Mouse (Mus musculus): Measurements from ENCODE around the gene Zmiz2. TPM values are rescaled to one million over a fixed set of nuclear protein-coding genes. Genes with fewer than 3 reads are reported as not detected.
A peak's percentile ranks its signal among the peaks of the same experiment; 100 is the strongest.
"Not testable (repeated sequence)": the region's sequence is repeated elsewhere in the genome, so short reads cannot be mapped to it uniquely, and the experiment has no call there.

Gene Zmiz2
- total RNA-seq, 1 experiment from 2014 or later: 61.5 TPM

DNA sequence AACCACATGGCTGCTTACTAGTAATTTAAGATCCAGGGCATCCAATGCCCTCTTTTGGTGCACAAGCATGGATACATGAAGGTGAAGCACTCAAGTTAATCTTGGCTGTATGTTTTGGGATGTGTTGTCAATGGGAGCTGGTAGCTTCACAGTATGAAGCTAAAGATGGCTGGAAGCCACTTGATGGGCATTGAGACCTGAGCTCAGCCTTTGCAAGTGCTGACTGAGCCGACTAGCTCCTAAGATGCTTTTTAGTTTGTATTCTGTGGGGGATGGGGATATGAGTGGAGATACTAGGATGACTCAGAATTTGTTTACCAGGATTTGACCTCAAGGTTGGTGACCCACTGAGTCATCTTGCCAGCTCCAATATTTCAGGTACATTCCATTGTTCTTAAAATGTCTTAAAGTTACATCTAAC is 31.4 kb downstream of the Zmiz2 start:
- no peak for DNase-seq

DNA sequence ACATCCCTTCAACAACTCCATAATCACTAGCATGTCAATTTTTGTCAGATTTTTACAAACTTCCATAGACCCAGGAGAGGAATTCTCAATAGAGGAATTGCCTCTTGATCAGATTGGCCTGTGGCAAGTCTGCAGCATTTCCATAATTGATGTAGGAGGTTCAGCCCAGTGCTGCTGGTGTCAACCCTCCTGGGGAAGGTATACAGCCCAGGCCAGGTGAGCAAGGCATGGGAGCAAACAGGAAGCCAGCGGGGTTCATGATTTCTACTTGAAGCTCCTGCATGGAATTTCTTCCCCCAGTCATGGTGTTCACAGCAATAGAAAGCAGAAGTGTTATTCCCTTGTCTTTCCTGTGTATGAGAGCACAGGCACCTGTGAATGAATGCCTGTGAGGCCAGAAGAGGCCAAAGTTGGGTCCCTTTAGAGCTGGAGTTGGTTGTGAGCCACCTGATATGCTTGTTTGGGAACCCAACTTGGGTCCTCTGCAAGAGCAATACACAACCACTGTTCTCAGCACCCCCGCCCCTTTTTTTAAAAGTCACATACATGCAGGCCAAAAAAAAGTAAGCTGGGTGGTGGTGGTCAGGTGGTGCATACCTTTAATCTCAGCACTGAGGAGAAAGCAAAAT is 32.0 kb downstream of the Zmiz2 start:
- DNase-seq: no peak

DNA sequence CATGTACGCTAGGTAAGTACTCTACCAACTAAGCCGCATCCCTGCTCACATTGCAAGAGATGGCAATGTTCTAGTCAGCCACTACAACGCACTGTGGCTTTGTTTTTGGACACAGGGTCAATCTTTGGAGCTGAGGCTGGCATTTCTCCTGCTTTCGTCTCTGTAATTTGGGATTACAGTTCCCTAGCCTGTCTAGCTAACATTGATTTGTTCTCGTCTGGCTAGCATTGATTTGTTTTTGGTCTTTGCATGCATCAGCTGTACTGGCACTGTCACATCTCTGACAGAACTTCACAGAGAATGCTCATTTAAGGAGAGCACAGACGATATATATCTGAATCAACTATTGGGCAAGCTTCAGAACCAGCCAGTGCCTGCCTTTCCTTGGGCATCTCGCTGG is 41.3 kb downstream of the Zmiz2 start:
- DNase-seq: no peak

DNA sequence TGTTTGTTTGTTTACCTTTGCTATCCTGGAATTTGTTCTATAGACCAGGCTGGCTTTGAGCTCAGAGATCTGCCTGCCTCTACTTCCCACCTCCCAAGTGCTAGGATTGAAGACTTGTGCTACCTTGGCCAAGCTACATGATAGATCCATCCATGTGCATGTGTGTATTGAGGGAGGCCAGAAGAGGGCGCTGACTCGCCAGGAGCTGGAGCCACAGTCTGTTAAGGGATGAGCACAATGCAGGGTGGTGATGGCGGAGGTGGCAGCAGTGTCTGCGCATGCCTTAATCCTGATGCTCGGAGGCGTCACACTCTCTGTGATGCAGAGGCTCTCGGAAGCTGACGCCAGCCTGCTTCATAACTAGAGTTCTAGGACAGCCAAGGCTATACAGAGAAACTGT is 47.6 kb downstream of the Zmiz2 start:
- peak; percentile 63 for DNase-seq

DNA sequence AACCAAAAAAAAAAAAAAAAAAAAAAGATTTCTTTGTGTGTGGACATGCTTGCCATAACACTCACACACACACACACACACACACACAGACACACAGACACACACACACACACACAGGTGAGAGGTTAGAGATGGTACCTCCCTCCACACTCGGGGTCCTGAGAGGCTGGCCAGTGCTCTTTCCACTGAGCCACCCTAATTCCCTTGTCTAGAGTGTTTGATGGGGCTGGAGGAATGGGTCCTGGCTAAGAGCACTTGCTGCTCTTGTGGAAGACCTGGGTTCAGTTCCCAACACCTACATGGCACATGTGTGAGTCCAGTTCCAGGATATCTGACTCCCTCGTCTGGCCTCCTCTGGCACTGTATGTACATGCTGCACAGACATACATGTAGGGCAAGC is 48.8 kb downstream of the Zmiz2 start:
- no peak for DNase-seq

DNA sequence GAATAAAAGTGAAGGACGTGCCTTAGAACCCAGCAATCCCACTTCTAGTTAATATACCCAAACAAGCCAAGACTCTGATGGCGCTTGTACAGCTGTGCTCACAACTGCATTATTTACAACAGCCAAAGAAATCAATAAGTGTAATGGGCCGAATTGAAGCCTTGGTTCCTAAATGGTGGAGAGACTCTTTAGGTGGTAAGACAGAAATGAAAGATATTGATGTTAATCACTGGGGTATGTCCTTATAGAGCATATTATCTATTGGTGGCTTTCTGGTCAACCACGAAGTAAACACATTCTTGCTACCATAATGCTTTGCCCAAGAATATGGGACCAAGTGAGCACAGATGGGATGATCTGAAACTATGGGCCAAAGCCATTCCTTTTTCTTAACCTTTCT is 51.3 kb downstream of the Zmiz2 start:
- DNase-seq: no peak

DNA sequence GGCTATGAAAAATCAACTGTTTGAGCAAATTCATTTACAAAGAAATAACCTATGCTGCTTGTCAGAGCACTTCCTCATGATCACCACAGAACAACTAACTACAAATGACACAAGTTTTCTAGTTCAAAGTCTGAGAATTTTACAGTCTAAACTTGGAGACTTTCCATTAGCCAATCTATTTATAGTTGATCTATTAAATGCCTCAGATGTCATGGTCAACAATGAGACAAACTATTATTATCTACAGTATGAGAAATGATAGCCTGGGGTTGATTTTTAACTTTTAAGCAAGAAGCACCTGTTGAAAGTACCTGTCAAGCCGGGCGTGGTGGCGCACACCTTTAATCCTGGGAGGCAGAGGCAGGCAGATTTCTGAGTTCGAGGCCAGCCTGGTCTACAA is 53.7 kb downstream of the Zmiz2 start:
- no peak for DNase-seq

DNA sequence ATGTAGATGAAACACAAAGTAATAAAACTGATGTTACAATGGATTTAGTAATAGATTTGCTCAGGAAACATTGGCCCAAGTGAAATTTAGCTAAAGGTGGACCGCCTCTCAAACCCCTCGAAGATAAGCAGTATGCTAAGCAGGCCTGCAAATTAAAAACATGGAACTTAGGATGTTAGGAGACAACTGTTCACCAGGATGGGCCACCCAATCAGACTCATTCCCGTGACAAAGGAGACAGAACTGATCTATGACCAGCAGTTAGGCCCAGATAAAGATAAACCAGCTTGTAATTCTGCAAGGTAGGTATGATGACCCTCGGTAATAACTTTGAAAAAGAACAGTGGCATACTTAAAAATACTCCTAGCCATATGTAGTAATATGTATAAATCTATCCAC is 54.2 kb downstream of the Zmiz2 start:
- DNase-seq: no peak

DNA sequence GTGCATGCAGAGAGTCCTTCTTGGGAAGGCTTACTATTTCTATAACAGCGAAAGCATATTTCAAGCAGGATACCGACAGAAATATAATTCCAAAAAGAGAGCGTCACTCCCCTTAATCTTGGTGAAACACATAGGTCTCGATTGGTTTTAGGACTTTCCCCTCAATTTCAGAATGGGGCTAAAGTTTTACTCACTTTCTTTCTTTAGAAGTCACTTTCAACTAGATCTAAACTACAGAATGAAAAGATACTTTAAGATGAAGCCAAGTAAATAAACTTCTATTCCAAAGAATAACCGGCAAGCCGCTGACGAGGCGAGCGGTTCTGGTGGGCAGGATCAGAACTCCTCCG is 54.8 kb downstream of the Zmiz2 start:
- no peak for DNase-seq

DNA sequence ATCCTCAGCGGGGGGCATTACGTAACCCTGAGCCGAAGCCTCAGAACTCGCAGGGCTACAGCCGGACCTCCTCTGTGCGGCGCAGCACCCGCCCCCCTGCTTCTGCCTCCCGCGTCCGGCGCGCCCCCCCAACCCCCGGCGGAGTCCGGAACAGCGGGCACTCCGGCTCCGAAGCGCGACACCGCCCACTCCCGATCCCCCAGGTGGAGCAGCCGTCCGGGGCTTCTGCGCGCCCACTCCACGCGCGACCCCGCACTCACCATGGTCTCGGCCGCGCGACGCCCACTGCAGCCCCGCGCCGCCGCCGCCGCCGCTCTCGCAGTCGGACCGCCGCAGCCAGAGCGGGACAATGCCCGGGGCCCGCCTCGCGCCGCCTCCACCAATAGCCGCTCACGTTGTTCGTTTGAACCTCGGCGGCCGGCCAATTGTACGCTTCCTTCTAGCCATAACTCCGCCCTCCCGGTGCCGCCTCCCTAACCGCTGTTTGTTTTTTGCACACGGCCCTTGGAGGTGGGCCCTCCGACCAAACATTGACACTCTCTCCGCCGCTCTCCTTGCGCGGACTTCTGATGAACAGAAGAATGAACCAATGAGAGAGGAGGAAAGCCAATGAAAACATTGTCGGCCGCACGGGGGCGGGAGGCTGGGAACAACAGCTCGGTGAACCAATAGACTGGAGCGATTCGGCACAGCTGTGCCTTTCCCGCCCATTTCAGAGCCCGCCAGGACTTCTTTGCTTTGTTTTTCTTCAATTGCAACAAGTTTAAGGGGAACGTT is 55.4 kb downstream of the Zmiz2 start, which contains the start of gene H2afv:
Gene H2afv (minus strand): TSS at position 367 of the 777 bp plus-strand sequence.
- peak; percentile 99 for DNase-seq

DNA sequence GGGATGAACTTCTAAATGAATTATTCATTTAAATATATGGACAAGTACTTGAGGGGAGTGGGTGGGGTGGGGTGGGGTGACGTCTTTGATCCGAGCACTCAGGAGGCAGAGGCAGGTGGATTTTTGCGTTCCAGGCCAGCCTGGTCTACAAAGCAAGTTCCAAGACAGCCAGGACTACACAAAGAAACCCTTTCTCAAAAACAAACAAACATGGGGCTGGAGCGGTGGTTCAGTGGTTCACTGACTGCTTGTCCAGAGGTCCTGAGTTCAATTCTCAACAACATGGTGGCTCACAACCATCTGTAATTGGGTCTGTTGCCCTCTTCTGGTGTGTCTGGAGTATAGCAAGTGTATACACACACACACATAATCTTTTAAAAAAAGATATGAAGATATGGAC is 56.6 kb downstream of the Zmiz2 start:
- no peak for DNase-seq

DNA sequence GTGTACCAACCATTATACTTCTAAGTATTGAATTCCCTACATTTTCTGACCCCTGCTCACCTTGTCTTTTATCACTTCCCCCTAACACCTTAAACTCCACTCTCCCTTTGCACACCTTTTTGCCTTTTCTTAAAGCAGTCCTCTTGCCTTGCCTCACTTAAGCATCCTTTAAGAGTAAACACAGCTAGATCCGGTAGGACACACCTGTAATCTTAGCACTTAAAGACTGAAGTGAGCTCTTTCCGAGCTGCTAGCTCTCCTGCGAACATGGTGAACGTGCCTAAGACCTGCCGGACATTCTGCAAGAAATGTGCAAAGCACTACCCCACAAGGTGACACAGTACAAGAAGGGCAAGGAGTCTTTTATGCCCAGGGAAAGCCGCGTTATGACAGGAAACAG is 57.1 kb downstream of the Zmiz2 start:
- no peak for DNase-seq

DNA sequence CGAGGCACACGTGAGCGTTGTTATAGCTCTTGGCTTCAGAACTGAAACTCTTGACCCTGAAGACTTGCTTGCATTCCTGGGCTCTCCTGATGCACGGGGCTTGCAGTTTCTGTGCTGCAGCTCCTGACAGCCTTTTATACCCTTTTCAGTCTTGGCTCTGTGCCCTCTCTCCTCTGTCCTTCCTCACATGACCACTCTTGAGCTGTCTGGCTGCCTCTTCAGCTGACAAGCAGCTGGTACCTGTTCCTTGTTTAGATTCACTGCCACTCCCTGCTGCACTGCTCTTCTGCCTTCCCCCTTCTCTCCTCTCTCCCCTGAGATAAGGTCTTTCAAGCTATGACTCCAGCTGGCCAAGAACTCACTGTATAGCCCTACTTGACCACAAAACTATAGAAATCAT is 58.6 kb downstream of the Zmiz2 start:
- no peak for DNase-seq

DNA sequence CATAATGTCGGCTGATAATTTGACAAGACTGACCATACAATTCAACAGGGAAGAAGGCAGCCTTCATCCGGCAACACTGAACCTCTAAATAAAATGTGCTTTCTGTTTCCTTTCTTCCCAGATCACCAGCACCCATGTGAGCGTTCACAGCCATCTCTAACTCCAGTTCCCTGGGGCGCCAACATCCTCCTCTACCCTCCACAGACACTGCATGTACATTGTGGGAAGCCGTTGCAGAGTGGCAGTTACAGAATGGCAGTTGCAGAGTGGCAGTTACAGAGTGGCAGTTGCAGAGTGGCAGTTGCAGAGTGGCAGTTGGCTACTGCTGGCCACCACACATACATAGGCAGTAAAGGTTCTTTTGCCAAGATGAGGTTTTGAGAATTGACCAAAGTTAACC is 59.3 kb downstream of the Zmiz2 start:
- DNase-seq: not testable (repeated sequence)

Small RNA genes lying within 50 kb of the gene (microRNA-seq; reads per million reads assigned to microRNA genes)
- gene Mir7651: 0 to 0.36 reads per million in 2 experiments

Other genes starting within 250 kb of the Zmiz2 start
- gene A730071L15Rik, start 189.0 kb upstream of the Zmiz2 start, total RNA-seq (2021): 0.39 TPM in 1 of 2 replicates, not detected in the other
- gene Nudcd3, start 188.7 kb upstream of the Zmiz2 start, total RNA-seq (2021): 59.0 and 63.1 TPM in 2 replicates
- not detected in 2 replicates for gene Npc1l1, start 158.9 kb upstream of the Zmiz2 start, total RNA-seq (2021)
- gene Ddx56, start 121.3 kb upstream of the Zmiz2 start, total RNA-seq (2021): 52.5 and 57.3 TPM in 2 replicates
- 93.1 and 105 TPM in 2 replicates for gene Tmed4, start 114.2 kb upstream of the Zmiz2 start, total RNA-seq (2021)
- gene Ogdh, start 97.4 kb upstream of the Zmiz2 start, total RNA-seq (2021): 547 and 550 TPM in 2 replicates
- 1,910 and 1,993 TPM in 2 replicates for gene Ppia, start 26.4 kb downstream of the Zmiz2 start, total RNA-seq (2021)
- gene H2afv, start 55.4 kb downstream of the Zmiz2 start, total RNA-seq (2021): 75.0 and 84.5 TPM in 2 replicates
- gene Purb, start 86.8 kb downstream of the Zmiz2 start, total RNA-seq (2021): 72.5 and 73.5 TPM in 2 replicates
- 0.48 and 1.3 TPM in 2 replicates for gene Myo1g, start 131.9 kb downstream of the Zmiz2 start, total RNA-seq (2021)
- gene Ccm2, start 157.8 kb downstream of the Zmiz2 start, total RNA-seq (2021): 31.5 and 38.4 TPM in 2 replicates
- gene Nacad, start 217.0 kb downstream of the Zmiz2 start, total RNA-seq (2021): 2.2 and 2.5 TPM in 2 replicates
- 54.1 and 60.7 TPM in 2 replicates for gene Tbrg4, start 237.0 kb downstream of the Zmiz2 start, total RNA-seq (2021)
- gene Wap, start 249.6 kb downstream of the Zmiz2 start, total RNA-seq (2021): not detected in 2 replicates

Data from adrenal gland, postnatal 25 days (tissue).